Mouse (Mus musculus) embryo, embryonic 10 days (tissue): ENCODE results near the gene Lsr.
"Not testable (repeated sequence)": the region's sequence is repeated elsewhere in the genome, so short reads cannot be mapped to it uniquely, and the experiment has no call there.

Source experiments
- DNase-seq: peaks from one replicate; pipeline ENCODE4 v3.0.0-alpha.2; 2015; ENCODE audit warnings: low spot score

Gene Lsr

DNA sequence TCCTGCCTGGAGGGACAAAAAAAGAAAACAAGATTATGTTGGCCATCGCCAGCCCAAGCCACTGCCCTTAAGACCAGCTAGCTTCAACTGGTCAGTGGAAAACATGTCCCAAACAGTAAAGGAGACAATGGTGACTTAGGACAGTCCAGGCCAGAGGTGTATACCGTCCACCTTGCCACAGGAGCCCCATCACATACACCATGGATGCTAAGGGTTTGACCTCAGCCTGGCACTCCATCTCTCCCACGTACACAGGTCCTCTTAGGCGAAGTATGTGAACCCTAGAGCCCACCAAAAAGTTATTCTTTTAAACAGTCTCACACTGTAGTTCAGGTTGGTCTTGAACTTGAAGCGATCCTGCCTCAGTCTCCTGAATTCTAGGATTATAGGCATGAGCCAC lies 10.4 kb downstream of the Lsr start:
- no peak for DNase-seq

DNA sequence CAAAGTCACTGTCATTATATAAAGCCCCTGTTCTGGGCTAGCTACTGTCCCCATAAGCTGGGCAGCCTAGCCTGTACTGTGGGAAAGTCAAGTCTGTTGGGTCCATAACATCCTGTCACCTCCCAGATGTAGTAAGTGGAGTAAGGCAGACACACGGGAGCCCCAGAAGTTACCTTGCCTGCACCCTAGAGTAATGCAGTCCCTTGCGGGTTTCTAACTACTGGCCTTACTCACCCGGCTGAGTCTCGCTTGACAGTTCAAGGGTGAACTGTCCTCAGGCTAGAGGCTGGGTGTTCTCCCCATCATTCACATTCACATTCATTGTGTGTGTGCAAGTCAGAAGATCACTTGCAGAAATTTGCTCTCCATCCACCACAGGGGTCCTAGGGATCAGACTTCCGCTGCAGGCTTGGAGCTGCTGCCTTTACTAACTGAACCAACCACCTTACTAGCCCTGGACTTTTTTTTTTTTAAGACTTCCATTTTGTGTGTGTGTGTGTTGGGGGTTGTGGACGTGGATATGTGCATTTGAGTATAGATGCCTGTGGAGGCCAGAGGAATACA lies 13.4 kb downstream of the Lsr start:
- no peak for DNase-seq

DNA sequence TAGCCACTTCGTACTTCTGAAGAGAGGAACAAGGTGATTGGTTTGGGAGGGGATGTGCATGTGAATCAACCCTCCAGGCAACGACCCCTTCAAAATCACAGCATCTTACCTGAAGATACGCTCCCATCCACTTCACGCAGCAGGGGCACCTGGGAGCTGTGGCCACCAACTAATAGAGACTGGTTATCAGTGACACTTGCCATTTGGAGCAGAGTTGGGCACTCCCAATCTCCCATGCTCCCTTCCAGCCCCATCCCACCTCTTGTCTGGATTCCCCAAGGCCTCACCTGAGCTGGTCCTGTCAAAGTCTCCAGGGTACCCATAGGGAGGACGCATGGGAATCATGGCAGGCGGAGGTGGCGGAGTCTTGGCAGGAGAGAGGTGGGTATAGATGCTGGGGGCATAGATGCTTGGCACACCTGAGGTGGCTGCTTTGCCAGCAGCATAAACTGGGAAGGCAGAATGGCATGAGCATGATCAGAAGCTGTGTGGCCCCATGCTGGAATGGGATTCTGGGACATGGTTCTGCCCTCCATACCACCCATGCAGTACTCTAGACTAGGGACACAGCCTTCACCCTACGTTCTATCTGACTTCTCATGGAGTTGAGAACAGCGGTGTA lies 14.3 kb downstream of the Lsr start:
- no peak for DNase-seq

DNA sequence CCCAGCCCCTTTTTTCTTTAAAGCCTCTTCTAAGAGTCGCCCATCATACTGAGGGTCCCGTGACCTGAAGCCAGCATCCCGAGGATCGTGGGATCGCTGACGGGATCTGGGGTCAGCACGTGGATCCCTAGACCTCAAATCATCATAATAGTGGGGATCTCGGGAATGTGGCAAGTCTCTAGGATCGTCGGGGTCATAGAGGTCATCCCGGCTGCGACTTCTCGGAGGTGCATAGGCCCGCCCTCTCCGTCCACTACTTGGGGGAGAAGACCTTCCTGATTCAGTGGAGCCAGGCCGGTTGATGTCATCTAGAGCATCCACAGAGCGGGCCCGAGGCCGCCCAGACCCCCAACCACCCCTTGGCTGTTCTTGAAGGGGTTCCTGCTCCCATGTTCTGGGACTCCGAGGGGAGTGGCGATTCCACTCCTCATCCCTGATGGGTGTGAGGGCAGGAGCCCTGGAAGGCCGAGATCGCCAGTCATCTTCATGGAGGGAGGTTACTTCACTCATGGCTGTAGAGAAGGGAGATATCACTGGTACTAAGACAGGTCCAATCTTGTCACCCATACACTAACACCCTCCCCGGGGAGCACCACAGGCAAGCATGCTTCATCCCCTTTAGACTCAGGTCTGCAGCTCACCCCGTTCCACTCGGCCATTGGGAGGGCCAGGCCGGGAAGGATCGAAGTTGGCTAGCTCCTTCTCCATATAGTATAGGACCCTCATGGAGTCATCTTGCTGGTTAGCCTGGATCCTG lies 15.0 kb downstream of the Lsr start:
- peak; percentile 23 for DNase-seq

DNA sequence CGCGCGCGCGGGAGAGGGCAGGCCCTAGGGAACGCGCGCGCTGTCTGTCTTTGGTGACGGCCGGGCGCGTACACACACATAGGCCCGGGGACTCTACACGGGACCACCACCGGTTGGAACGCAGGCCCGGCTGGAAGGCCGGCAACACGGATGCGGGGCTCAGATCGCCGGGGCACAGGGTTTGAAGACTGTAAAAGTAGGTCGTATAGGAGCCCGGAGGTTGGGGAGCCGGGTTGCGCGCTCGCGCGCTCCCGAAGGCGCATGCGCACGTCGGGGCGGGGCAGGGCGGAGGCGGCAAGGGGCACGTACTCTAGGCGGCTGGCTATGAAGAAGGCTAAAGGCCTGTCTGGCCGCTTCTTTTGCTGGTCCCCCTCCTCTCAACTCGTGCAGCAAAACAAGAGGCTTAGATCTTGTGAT lies 15.9 kb downstream of the Lsr start:
- DNase-seq = peak; percentile 86

DNA sequence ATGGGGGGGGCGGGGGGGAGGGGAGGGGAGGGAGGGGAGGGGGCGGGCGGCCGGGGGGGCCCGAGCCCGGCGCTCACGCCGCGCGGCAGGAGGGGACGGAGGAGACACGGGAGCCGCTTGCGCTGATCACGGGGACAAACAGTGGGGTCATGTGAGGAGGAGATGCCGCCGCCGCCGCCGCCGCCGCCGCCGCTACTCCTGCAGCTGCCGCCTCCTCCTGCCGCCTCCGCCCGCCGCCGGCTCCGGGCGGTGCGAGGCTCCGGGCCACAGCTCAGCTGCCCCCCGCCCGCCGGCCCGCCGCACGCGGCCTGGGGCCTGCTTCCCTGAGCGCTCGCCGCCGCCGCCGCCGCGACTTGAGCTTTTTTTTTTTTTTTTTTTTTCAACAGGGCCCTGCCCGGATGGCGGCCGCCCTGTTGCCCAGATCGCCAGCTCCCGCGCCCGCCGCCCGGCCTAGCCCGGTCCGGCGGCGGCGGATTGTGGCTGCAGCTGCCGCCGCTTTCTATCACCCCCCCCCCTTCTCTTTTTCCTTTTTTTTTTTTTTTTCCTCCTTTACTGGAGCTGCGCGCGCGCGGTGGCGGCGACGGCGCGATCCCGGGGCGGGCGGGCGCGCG lies 16.4 kb downstream of the Lsr start, which contains the start of gene Usf2:
TSS of gene Usf2 (minus strand) at position 48 of the 611 bp plus-strand sequence.
- DNase-seq = peak; percentile 86

DNA sequence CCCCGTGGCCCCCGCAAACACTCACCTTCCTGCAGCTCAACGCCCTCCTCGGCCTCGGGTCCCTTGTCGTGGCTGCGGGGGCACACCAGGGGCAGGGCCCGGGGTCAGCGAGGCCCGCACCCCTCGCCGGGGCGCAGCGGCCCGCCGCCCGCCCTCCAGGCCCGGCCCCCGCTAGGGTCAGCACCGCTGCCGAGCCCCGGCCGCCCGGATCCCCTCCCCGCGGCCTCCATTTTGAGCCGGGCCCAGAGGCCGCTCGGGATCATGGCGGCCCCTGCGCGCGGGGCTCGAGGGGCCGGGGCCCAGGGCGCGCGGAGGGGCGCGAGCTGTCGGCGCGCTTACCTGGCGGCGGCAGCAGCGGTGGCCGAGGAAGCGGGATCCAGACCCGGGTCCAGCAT lies 16.9 kb downstream of the Lsr start:
- DNase-seq = peak; percentile 24

DNA sequence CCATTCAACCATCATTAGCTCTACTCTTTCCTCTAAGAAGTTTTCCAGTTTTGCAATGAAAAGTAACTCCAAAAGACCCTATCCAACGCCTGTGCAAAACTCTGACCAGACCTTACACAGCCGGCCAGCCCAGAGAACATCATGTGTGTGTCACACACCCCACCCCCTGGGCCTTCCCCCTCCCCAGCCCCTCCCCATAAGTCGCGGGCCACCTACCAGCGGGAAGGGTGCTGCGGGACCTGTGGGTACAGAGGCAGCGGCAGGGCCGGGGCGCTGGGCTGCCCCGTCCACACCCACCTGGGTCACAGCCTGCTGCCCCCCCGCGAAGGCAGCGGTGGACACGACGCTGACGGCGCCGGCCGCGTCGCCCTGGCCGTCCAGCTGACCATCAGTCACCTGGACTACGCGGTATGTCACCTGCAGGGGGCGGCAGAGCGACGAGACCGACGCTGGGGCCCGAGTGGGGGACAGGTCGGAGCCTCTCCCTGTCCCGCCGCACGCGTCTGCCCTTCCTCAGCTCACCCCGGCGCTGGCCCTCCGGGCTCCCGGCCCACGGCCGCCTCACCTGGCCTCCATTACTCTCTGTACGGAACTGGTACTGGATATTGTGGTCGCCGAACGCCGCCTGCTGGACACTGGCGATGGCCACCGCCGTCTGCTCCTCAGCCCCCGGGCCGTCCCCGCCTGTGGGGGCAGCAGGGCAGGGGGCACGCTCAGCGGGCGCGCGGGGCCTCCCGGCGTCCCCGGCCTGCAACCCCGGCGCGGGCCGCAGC lies 17.5 kb downstream of the Lsr start:
- peak; percentile 95 for DNase-seq

DNA sequence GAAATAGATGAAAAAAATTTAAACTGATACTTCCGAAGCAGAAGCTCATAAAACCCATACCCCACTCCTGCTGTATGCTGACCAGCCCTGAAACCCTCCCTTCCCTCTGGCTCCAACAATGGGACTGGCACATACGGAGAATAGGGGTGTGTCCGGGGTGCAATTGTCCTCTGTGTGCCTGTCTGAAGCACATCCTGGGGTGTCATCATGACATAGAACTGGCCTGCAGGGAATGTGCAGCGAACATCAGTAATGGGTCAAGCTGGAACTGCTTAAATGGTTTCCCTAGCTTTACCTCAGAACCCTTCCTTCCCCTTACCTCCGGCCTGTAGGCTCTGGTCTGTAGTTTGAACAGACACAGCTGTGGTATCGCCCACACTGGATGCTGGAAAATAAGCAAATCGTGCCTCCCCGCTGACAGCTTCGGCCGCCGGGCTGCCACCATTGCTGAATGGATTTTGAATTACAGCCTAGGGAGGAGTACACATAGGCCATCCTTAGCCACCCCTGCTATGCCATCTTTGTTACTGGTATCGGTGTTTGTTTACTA lies 18.2 kb downstream of the Lsr start:
- DNase-seq = no peak

DNA sequence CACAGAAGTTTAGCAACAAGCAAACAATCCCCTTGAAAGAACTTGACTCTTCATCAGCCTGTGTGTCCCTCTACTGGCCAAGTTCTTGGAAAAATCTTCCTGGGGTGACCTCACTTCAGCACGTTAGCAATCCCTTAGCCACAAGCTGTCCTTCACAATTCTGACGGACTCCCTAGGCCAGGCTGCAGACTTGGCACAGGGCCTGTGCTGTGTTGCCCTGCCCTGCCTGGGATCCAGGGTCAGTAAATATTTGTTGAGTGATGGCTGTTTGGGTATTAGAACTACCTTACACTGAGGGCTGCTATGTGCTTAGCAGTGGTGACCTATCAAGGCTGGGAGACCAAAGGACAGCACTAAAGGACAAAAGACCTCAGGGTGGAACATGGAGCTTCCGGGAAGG lies 19.2 kb downstream of the Lsr start:
- no peak for DNase-seq

DNA sequence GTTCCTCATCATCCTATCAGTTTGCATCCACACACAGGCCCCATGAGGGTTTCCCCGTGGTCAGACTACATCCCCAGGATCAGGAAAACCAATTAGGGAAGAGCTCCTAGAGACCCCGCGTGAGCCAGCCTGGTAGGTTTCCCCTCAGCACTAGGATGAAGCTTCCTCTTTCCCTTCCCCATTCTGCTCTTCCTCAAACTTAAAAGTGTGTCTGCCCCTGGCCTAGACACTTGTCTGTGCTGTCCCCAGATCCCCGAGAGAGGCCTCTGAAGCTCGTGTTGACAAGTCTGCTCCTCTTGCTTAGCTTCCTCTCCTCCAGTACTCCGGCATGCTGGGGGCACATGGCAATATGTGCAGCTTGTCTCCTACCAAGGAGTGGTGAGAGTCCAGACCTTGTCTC lies 19.8 kb downstream of the Lsr start:
- no peak for DNase-seq

DNA sequence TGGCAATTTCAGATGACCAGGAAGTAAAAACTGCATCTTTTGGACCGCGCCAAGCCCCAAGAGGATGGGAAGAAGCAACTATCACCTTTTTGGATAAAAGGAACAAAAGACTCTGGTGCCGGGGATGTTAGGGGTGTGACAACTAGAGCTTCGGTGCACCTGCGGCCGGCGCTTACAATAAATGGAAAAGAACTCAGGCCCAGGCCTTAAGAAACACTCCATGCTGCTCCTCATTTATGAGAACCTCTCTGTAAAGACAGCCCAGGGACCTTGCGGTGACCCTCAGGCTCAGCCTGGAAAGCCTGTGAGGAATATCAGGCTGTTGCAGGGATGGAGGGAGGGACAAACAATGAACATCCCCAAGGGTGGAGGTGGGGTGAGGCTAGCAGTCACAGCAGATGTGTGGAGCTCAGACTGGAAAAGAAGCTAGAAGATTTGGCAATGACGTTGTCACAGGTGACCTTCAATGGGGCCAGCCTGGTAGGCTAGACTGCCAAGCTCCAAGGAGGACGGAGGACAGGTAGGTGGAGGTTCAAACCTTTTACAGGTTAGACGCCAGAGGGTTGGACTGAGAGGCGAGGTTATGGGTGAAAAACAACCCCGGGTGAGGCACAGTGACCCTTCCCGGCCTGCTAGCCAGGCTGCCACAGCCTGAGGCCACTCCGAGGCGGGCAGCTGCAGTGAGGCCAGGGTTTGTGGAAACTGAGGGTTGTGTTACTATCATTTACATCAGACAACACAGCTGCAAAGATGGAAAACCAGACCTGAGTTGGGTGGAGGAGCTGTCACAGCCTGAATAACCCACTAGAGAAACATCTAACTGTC lies 20.6 kb downstream of the Lsr start:
- no peak for DNase-seq

DNA sequence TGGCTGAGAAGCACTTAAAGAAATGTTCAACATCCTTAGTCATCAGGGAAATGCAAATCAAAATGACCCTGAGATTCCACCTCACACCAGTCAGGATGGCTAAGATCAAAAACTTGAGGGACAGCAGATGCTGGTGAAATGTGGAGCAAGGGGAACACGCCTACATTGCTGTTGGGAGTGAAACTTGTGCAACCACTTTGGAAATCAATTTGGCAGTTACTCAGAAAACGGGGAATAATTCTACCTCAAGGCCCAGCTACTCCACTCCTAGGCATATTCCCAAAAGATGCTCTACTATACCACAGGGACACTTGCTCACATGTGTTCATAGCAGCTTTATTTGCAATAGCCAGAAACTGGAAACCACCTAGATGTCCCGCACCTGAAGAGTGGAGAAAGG lies 23.4 kb downstream of the Lsr start:
- not testable (repeated sequence) for DNase-seq

DNA sequence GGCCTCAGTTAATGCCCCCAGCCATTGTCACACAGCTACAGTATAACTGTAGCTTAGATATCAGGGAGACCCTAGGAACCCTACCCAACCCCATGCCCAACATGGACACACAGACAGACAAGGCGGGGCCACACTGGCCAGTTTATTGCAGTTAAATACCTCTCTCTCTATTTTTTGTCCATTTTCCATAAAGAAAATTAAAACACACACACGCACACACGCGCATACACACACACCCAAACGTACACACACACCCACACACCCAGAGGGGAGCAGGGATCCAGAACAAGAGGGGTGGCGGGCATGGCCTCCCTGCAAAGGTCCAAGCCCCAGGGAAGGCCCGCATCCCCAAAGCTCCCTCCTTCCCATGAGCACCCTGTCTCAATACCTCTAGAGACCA lies 27.4 kb downstream of the Lsr start:
- no peak for DNase-seq

DNA sequence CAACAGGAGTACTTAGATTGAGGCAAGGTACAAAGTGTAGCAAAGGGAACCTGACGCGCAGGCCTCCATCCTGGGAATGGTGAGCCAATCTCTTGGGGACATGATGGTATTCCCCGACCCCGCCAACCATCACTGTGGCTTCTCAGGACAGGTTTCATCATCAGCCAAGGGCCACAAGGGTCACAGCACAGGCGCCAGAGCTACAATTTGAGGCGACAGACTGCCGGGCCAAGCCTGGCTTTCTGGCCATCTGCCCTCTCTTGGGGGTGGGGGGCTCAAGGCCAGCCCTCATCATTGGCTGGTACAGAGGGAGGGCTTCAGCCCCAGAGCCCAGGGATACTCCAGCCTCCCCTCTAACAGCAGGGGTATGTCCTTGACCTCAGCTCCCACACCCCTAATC lies 27.8 kb downstream of the Lsr start:
- not testable (repeated sequence) for DNase-seq

DNA sequence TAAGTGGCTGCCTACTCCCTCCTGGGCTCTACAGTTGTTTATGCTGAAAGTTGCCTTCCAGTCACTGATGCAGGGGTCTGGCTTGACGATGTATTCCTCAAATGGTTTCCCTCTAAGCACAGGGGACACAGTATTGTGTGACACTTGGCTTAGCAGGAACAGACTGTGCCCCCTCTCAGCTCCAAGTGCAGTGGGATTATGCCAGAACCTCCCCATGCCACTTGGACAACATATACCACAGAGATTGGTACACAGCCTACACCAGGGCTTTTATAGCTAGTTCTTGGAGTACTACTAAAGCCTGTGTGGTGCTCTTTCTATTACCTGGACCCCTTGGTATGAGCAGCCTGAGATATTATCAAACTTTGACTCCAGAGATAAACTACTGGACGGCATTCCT lies 28.6 kb downstream of the Lsr start:
- not testable (repeated sequence) for DNase-seq

DNA sequence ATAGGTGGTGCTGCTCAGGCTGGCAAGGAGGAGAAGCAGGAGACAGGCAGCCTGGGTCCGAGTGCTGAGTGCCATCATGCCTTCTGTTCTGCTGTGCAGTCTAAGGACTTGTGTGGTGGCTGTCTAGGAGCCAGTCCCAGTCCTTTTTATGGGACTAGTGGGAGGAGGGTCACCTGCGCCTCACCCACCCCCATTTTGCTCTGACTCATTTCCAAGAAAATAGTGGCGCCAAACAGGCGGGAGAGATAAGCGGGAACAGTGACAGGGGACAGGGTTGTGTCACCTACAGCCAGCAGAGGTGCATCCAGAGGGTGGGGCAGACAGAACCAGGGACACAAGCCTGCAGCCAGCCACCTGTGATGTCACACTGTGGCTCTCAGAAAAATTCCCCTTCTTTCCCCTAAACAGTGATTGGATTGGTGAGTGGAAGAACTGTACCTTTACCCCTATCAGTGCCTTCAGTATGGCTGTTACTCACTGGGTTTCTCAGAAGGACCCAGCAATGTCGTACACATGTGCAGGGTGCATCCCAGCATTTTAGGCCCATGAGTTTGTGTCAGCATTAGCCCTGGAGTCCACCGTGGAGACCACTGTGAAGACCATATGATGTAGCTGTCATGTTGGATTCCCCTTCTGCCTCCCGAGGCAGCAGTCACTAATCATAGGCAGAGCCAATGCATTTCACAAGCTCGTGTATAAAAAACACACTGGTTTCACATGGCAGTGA lies 29.2 kb downstream of the Lsr start, which contains the start of gene Hamp:
TSS of gene Hamp (minus strand) at position 124 of the 727 bp plus-strand sequence.
- DNase-seq = no peak

DNA sequence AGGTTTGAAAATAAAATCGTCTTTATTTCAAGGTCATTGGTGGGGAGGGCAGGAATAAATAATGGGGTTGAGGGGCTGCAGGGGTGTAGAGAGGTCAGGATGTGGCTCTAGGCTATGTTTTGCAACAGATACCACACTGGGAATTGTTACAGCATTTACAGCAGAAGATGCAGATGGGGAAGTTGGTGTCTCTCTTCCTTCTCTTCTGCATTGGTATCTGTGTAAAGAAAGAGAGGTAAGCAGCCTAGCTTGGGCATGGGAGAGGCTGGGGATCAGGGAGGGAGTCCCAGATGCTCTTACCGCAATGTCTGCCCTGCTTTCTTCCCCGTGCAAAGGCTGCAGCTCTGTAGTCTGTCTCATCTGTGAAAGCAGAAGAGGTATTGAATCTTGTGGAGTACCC lies 30.9 kb downstream of the Lsr start:
- not testable (repeated sequence) for DNase-seq

DNA sequence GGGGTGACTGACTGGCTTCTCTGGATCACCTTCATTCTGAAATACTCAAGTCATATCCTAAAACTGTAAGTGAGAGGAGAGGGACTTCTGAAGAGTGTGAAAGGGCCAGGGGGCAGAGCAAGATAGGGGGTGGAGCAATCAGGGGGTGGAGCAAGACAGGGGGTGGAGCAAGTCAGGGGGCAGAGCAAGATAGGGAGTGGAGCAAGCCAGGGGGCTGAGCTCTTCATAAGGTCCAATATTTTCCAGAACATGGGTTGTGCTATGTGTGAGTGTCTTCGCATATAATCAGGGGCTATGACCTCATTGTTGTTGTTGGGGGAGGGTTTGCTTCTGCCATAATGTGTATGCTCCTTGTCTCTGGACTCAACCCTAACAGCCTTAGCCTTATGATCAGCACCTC lies 33.2 kb downstream of the Lsr start:
- DNase-seq = not testable (repeated sequence)

DNA sequence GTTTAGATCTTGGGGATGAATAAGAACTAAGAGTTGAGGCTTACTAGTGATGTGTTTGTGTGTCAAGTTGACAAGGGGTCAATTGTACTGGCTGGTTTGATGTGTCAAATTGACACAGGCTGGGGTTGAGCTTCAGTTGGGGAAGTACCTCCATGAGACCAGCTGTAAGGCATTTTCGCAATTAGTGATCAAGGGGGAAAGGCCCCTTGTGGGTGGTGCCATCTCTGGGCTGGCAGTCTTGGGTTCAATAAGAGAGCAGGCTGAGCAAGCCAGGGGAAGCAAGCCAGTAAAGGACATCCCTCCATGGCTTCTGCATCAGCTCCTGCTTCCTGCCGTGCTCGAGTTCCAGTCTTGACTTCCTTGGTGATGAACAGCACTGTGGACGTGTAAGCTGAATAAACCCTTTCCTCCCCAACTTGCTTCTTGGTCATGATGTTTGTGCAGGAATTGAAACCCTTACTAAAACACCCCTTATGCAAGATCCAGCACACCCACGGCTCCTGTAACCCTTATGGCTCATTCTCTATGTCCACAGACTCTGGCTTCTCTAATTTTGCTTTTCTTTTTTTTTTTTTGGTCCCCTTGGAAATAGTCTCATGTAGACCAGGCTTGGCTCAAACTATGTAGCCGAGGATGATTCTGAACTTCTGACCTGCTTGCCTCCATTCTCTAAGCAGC lies 37.7 kb downstream of the Lsr start:
- DNase-seq = not testable (repeated sequence)
